Mouse (Mus musculus) cortical plate, adult 2 months (tissue): Measurements from ENCODE around the gene Cryge.

Source experiments
- CTCF ChIP-seq: fragments of 200-500 bp; IDR thresholded peaks from 2 replicates; pipeline ENCODE4 v1.5.1; 2011; ENCODE audit warnings: mild to moderate bottlenecking, control low read depth, low read length; ENCODE audit not compliant: insufficient read depth; ENCODE audit errors: extremely low read depth
- POLR2A ChIP-seq: fragments of 200-500 bp; IDR thresholded peaks from 2 replicates; pipeline ENCODE4 v1.6.1; 2011; ENCODE audit warnings: mild to moderate bottlenecking, low read length, control low read depth; ENCODE audit not compliant: insufficient read depth; ENCODE audit errors: extremely low read depth

GRCm38 (mm10) chr1:65064201-65064600, 13.3 kb upstream of the Cryge start:
- TF ChIP-seq CTCF (no peak), POLR2A (no peak)
